Mouse (Mus musculus): ENCODE data around the gene Phf7.

The Phf7 gene

GRCm38 (mm10) chr14:31251084-31251604 lies at the start of gene Phf7, which contains the start of gene Bap1:
Phf7 (minus strand) TSS chr14:31251317.
Bap1 (plus strand) TSS chr14:31251450.
- DNase-seq, result peak; percentile 92 to 94

DNA sequence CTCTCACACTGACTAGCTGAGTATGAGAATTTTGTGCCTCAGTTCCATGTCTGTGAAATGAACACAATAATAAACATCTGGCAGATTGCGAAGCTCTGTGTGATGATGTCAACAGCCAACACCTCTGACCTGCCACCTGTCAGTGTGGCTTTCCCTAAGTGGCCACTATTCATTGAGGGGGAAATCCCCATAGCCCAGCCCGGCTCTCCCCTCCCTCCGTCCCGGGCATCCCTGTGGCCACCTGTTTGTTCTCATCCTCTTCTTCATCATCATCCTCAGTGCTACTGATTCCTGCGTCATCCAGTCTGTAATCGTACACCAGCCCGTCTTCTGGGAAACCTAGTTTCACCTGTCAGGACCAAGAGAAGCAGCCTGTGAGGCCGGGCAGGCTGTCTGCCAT lies 34.6 kb upstream of the Phf7 start:
- DNase-seq, result no peak

DNA sequence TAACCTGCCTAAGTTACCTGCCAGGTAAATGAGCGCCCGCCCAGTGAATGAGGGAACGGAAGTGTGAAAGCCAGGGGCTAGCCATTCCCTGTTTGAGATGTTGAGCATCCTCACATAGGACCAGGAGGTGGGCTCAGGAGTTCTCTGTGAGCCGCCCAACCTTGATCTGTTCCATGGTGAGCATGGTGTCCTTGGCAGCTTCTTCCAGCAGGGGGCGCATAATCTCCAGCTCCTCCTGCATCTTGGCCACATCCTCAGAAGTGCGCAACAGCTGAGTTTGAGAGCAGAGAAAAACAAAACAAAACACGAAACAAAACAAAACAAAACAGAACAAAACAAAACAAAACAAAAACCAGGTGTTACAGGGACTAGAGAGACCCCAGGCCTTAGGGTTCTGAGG lies 21.0 kb upstream of the Phf7 start:
- DNase-seq, result peak; percentile 59 to 66

- DNase-seq, result no peak
Measured at GRCm38 (mm10) chr14:31271121-31271520, 20.0 kb upstream of the Phf7 start.

DNA sequence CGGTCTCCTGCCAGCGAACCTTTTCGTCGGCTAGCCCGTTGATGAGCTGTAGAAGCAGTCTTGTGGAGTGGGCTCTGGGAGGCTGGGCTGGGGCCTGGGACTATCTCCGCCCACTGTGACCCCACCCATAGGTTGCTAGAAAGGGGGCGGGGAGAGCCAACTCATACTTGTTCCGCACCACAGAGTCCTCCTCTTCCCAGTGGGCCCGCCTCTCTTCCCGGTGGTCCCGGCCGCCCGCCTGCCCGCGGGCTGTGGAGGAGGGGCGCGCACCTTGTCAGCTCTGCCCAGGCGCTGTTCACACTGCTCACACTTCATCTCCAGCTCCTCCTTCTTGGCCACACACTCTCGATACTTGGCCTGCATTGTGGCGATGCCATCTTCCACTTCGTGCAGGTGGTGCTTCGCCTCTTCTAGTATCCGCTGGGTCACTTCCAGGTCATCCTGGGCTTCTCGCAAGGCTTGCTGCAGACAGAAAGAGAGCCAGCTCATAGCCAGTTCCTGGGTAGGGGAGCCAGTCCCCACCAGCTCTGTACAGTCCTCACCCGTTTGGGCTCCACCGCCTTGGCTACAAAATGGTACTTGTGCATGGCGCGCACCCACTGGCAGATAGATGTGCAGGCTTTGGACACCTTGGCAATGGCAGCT lies 18.5 kb upstream of the Phf7 start:
- peak; percentile 28 to 30 for DNase-seq

DNA sequence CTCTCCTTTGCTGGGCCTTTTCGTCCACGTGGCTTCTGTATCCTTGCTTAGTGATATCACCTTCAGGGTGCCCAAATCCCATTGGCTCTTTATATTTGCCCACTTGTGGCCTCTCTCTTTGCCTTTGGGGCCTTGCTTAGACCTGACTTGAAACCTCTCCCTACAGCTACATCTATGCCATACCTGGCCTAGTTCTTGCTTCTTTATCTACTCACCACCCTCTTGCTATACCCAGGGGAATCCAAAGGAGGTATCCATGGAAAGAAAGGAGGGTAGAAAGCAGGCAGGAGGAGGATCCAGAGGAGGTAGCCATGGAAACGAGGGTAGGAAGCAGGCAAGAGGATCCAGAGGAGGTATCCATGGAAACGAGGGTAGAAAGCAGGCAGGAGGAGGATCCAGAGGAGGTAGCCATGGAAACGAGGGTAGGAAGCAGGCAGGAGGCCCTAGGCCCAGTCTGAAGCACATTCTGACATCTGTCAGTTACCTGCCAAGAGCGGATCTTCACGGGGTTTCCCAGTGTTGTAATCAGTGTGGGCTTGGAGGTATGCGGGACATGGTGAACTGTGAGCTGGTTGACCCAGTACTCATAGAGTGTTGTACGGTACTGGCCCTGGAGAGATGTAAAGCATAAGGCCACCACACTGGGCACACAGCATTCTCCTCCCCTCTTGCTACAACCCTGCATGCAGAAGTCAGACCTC lies 17.3 kb upstream of the Phf7 start:
- DNase-seq, result no peak

- no peak for DNase-seq
Measured at GRCm38 (mm10) chr14:31267649-31268048, 16.5 kb upstream of the Phf7 start.

GRCm38 (mm10) chr14:31260932-31261331 lies 9.8 kb upstream of the Phf7 start:
- no peak for DNase-seq

GRCm38 (mm10) chr14:31260374-31260773 lies 9.3 kb upstream of the Phf7 start:
- no peak for DNase-seq

DNA sequence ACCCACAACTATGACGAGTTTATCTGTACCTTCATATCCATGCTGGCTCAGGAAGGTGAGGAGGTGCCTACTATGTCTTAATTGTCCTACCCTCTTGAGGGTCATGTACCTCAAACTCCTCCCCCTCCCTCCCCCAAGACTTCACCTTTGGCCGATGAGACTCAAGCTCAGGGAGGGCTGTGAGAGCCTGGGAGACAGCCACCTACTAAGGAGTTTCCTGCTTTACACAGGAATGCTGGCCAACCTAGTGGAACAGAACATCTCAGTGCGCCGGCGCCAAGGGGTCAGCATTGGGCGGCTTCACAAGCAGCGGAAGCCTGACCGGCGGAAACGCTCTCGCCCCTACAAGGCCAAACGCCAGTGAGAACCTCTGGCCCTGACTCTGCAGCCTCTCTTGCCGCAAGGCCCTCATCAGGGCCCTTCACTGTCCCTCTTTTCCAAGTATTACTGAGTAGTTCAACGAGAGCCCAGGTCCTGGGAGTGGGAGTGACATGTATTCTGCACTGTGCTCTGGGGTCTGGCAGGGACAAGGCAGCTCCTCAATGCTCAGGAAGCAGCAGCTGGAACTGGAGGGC lies 7.4 kb upstream of the Phf7 start:
- no peak for DNase-seq

GRCm38 (mm10) chr14:31252091-31252490 lies 974 bp upstream of the Phf7 start:
- DNase-seq, result no peak

- no peak for DNase-seq
Measured at GRCm38 (mm10) chr14:31251626-31252025, 509 bp upstream of the Phf7 start.

- DNase-seq, result peak; percentile 85
Measured at GRCm38 (mm10) chr14:31250222-31251083, 664 bp downstream of the Phf7 start.

- no peak for DNase-seq
Measured at GRCm38 (mm10) chr14:31248396-31248795, 2.7 kb downstream of the Phf7 start.

GRCm38 (mm10) chr14:31245946-31246345 lies 5.2 kb downstream of the Phf7 start:
- no peak for DNase-seq

DNA sequence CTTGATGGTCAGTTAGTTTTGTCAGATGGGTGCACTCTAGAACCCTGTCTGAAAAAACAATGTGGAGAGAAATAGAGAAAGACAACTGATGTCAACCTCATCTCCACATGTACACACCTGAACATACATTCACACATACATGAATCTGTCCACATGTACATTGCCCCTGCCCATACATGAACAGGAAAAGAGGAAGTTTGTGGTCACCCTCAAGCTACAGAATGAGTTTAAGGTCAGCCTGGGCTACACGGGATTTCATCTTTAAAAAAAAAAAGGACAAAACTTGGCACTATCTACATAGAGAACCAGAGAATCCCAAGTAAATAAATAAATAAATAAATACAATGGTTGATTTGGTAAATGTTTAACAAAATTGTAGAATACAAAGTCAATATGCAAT lies 6.3 kb downstream of the Phf7 start:
- no peak for DNase-seq

DNA sequence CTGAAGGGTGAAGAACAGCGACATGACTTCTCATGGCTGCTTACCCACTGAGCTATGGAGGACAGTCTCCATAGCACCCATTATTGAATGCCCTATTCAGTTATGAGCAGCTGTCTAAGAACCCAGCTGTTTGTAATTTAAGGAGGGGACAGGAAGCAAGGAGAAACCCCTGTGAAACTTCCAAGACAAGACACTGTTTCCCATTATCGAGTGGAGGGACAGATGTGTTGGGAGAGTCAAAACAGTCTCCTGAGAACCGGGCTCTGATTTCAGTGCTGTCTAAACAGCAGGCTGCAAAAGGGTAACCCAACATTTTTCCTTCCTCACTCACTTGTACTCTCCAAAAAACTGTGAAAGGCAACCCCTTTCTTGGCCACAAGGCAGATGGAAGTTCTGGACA lies 10.6 kb downstream of the Phf7 start:
- no peak for DNase-seq

- DNase-seq, result peak; percentile 41 to 68
Measured at GRCm38 (mm10) chr14:31237101-31237882, 13.8 kb downstream of the Phf7 start.

DNA sequence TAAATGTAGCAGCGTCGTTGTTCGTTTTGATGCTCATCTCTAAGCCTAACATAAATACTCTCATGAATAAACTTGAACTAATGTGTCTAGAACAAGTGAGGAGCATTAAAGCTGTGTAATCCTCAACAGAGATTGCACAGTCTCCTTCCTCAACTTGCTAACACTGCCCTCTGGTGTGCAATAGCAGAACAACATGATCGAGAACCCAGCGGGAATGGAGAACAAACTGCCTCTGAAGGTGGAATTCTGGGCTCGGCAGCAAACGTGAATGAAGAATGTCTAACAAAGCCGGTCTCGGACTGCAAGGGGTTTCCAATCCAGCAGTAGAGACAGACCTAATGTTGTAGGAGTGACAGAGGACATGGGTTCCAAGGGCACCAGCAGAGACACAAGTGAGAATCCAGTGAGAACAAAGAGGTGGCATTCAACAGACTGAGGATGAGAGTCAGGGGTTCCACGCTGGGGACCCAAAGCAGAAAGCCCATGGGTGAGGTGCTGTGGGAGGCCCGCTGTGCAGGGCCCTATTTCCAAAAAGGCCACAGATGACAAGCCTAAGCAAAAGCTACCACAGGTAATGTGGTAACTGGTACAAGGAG lies 17.0 kb downstream of the Phf7 start:
- DNase-seq, result peak; percentile 78 to 86

DNA sequence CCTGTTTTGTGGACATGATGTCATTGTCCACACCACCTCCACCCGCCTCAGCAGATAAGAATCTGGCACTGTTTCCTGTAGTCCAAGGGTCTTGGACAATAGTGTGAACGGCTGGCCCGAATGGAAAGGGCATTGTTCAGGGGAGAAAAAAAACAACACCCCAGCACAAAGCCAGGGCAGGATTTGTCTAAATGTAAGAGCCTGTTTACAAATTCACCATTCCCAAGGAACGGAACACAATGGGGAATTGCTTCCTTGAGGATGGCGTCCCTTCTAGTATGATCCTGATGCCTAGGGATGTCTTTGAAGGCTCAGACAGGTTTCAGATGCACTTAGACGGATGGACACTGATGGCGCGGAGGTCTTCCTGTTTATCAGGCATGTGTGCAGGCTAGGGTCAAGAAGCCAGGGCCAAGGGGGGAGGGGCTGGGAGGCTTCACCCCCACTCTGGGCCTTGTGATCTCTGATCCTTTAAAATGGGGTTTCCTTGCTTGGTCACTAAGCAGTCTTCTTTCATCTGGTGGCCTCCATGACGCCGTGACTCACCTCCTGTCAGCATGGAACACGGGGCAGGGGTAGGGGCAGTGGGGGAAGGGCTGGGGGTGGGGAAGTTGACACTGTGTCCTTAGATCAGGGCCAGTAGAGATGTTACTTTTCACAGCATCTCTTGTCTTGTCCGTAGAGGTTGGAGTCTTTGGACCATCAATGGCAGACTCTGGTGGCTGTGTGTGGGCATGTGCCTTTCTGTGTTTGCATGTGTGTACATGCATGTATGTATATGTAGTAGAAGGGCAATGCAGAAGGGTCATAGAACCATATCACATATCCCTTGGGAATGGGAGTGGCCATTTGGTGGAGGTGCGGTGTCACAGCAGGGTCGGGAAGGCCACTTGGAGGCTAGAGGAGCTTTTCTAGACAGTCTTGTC lies 17.8 kb downstream of the Phf7 start:
- DNase-seq, result peak; percentile 68 to 82

Data from lung, adult 18-20 months (tissue).